Mouse (Mus musculus): ENCODE data around the gene Tmem94.

Tmem94 gene

DNA sequence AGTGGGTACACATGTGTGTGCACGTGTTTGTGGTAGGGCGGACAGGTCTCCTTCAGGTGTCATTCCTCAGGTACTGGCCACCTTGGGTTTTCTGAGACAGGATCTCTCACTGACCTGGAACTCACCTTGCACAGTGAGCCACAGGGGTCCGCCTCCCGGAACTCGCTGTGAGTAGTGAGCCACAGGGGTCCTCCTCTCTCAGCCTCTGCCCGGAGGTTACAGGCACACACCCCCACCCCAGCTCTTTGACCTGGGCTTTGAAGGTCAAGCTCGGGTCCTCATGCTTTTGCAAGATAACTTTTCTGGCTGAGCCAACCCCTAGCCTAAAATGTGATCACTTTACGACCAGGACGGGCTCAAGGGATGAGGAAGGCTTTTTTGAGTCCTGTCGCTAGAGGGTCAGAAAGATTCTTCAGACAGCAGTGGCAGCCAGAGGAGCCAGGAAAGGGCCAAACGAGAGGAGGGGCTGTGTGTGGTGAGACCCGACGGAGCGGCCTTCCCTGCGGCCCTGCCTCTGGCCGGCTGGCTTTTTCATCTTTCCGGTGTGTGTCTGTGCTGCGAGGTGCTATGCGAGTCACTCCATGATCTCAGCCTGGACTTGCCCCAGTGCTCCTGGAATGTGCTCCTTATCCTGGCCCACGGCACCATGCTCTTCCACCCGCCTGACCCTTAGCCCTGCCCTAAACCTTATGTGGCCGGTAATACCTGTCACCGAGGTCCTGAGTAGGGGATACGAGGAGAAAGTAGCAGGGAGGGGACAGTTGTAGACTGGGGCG is 65.5 kb downstream of the Tmem94 start:
- DNase-seq (ENCODE audit: extremely low read depth, low read depth, low spot score), result no peak

DNA sequence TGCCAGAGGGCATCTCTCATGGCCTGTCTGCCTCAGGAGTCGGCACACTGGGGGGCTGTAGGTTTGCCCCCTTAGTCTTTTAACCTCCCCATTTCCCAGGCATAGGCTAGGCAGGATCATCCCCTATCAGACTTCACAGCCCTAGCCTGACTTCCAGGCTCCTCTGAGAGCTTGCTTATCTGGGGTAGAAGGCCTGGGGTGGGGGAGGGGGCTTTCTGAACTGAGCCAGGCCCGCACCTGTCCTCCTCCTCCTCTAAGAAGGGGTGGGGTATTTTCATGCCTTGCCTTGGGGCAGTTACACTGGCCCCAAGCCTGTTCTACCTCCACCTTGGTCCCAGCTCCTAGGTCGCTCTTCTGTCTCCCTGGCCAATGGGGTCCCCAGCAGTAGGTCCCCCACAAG is 66.3 kb downstream of the Tmem94 start:
- no peak for DNase-seq (ENCODE audit: extremely low read depth, low read depth, low spot score)

DNA sequence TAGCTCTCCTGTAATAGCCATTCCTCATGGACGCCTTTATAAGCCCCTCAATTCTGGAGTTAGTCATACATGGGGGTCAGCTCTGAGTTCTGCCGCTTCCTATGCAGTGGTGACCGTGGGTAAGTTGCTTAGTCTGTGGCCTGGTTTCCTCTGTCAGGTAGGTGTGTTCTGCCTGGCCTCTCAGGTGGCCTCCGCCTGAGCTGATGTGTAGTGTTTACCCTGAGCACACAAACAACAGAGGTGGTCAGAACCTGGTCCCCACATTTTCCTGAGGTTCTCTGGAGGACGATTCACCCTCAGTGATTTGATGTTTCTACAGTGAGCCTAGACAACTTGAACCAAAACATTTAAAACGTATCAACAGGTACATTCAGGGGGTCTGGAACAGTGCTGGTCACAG is 66.8 kb downstream of the Tmem94 start:
- no peak for DNase-seq (ENCODE audit: extremely low read depth, low read depth, low spot score)

DNA sequence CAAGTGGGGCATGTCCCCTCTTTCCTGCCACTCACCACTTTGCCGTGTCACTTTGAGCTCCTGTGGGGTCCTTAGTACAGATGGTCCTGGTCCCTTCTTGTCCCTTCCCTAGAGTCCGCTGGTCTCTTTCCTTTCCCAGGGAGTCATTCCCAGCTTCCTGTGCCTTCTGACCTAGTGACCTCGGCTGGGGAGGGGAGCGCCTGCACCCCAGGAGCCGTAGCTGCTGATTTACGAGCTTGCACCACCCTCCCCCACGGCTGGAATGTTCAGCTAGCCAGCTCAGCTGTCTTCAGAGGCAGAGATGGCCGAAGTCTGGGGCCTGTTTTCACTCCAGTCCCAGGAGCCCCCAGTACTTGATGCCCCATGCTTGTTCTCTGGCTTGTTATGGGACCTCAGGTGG is 67.3 kb downstream of the Tmem94 start:
- no peak for DNase-seq (ENCODE audit: extremely low read depth, low read depth, low spot score)

DNA sequence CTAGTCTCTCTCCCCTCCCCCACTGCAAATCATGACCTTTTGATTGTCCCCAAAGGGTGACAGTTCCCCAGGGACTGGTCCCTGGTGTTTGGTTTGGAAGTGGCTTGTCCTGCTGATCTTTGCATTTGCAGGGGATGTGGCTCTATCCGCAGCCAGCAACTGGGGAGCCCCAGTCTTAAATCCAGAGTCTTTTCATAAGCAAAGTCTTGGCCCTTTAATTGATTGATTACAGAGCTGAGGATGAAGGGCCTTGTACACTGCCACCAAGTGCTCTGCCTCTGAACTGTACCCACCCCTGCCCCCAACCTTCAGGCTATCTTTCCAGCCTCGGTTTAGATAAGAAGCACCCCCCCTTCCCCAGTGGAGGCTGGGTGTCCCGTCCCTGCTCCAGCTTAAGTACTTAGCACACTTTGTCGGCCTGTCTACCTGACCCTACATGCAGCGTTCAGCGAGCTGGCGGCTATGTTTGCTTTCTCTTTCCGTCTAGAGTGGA is 67.8 kb downstream of the Tmem94 start:
- DNase-seq (ENCODE audit: extremely low read depth, low read depth, low spot score), result no peak

DNA sequence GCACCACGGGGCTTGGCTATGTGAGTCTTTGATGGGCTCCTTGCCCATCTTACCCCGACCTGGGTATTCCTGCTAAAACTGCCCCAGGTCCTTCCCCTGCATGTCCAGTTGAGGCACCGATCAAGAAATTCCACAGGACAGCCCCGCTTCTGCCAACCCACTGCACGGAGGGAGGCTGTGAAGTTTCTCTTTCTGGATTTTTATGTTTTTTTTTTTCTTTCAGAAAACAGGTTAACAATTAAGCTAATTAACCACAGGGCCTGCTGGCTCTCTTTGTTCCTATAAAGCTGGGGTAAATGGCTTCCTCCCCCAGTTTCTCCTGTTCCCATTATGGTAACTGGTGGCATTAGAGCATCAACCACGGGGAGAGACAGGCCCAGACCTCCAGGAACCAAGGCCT is 68.8 kb downstream of the Tmem94 start:
- no peak for DNase-seq (ENCODE audit: extremely low read depth, low read depth, low spot score)

DNA sequence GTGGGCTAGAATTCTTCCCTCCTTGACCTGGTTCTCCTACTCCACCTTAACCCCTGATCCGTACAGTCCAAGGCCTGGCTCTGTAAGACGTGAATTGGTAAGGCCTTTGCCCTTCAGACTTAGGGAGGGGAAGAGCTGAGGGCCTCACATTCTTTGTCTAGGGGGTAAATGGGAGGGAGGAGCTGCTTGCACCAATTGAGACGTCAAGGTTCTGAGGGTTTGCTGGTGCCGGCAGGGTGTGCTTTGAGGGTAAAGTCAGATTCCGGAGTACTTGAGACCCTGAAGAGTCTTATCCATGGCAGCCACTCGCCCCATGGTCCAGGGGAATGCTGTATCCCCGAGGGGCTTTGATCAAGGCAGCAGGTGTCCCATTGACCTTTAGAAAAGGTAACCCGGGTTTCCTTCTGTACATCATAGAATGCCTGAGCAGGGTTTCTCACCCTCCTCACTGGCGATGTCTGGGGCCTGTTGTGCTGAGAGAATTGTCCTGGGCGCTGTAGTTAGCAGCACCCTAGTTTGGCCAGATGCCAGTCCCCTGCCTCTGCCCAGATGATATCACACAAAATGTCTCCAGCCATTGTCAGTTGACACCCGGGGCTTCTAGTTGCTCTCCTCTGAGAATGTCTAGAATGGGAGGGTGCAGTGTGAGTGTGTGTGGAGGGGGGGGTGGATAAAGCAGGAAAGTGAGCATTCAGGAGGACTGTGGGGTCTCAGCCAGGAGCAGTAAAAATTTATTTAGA is 71.6 kb downstream of the Tmem94 start:
- no peak for DNase-seq (ENCODE audit: extremely low read depth, low read depth, low spot score)

DNA sequence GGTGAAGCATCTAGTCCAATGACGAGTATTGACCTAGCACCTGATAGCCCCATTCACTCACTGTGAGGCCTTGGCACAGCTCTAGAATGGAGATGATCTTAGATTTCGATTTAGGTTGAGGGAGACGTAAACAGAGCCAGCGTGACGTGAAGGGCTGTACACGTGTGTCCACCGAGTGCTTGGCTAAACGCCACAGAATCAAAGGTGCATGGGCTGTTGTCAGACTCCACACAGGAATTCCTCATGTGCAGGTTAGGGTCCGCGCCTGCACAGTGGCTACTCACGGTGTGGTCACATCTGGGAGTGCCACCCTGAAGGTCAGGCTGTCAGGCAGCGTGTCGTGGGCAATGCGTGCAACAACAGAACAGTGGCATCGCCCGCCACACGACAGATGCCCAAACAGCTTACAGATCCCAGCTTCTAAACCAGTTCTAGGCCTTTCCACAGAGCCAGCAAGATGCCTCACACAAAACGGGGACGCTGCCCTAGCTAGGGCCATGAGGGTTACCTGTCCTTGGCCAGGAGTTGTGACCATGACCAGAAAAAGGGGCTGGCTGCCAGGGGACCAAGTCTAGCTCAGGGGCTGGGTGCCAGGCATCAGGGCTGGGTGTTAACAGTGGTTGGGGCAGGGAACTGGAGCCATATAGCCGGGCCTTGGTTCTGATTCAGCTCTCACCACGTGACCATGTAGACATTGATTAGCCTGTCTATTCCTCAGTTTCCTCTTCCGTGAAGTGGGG is 72.5 kb downstream of the Tmem94 start:
- no peak for DNase-seq (ENCODE audit: extremely low read depth, low read depth, low spot score)

DNA sequence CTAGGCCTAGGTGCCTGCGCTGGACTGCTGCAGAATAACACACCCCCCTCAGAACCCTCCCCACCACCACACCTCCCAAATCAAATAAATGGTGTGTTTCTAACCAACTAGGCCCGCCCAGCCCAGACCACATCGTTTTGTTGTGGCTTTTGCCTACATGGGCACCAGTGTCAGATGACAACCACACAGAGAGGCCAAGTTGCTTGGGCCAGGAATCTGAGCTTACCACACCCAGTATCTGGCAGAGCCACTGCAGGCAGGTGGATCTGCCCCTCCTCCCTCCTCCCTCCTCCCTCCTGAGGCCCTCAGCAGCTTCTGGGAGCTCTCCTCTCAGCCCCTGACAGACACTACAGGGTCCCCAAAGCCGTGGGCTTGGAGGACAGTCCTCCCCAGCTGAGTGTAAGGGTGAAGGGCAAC is 73.7 kb downstream of the Tmem94 start:
- DNase-seq (ENCODE audit: extremely low read depth, low read depth, low spot score), result peak; percentile 59

DNA sequence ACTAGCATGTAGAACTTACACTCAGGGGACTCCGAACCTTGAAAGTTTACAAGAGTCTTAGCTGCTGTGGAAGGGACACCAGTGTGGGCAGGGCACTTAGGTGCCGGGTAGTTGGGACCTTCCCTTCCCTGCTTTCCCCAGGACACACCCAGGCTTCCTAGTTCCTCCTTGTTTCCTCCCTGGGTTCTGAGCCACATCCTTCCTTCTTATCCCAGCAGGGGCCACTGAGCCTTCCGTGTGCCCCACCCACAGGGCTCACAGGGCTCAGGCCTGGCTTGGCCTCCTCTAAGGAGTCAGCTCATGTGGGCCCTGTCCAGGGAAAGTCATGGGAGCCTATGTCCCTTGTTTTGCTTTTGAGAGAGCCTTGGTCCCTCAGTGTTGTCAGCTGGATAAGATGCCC is 74.5 kb downstream of the Tmem94 start:
- no peak for DNase-seq (ENCODE audit: extremely low read depth, low read depth, low spot score)

DNA sequence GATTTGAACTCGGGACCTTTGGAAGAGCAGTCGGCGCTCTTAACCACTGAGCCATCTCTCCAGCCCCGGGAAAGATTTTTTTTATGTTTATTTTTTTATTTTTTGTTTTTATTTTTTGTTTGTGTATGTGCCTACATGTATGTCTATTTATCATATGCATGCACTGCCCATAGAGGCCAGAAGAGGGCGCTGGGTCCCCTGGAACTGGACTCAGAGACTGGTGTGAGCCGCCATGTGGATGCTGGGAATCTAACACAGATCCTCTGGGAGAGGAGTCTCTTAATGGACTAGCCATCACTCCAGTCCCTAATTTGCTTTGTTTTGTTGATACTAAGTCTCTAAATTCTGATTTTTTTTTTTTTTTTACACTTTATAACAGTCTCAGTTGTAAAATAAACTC is 75.8 kb downstream of the Tmem94 start:
- no peak for DNase-seq (ENCODE audit: extremely low read depth, low read depth, low spot score)

DNA sequence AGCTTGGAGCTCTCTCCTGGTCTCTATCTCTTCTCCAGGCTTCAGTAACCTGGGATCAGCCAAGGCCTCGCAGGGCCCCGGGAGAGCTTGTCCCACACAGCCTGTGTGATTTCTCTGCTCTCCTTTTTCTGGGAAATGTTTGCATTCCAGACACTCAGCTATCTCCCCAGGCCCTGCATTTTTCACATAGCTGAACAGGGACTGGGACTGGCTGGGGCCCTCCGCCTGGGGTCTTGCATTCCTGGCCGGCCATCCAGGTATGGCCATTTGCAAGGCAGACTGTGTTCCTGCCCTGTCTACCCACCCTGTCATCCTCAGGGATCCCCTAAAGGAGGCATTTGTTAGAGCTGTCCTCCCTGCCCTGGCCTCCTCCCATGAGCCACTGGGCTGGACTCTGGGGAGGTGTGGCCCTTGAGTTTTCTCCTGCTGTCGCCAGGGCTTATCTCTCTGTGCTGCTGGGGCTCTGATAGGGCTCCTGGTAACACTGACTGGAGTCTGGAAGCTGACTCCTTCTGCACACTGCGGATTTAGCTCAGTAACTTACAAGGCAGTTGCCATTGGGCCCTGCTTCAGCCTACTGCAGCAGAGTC is 76.8 kb downstream of the Tmem94 start:
- DNase-seq (ENCODE audit: extremely low read depth, low read depth, low spot score), result no peak

DNA sequence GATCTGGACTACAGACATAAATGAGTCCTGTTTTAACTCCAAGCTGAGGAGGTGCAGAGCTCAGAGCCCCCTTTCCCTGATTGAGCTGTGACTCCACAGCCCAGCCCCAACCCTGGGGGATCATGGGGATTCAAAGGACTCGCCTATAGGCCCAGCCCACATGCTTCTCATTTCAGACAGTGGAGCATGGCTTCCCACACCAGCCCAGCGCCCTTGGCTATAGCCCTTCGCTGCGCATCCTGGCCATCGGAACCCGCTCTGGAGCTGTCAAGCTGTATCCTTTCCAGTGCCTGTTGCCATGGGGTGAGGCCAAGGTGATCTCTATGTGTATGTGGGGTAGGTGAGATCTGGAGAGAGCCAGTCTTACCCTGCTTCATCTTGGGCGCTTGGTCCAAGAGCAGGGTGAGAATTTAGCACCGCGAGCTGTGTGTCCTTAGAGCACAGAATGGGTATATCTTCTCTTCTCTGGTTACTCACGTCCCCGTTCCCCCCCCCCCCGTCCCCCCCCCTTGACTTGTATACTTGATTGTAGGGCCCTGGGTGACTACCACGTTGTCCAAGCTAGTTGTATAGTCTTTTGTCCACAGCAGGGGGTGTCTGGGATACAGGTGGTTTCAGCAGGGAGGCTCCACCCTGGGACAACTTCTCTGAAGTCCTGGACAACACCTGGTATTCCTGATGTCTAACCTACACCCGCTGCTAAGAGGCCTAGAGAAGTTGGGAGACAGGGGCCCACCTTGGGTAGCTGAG is 78.1 kb downstream of the Tmem94 start:
- DNase-seq (ENCODE audit: extremely low read depth, low read depth, low spot score), result no peak

DNA sequence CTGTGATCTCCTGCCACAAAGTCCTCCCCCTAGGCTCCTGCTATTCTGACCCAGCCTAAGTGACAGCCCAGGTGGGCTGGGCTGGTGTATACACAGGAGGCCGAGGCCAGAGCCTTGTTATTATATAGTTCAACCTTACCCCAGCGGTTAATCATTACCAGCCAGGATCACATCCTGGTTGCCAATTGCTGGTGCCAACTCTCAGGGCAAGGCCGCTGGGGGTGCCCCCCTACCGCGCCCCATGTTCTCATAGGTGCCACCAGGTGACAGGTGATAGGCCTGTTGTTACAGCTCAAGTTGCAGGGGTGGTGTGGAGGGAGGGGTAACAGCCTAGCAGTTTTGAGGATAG is 78.6 kb downstream of the Tmem94 start:
- DNase-seq (ENCODE audit: extremely low read depth, low read depth, low spot score), result no peak

DNA sequence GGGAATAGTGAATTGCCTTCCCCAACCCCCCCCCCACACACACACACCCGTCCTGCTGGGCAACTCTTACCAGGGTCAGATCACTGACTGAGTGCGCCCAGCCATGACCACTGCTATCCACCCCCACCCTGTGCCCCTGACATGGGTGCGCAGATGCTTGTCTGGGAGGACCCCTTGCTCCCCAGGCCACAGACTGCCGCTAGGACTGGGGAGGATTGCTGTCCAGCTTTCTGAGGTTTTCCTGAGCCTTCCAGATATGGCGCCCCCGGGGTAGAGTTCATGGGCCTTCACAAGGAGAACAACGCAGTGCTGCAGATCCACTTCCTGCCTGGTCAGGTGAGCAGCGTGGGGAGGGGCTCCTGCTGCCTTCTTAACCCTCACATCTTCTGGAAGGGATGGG is 79.0 kb downstream of the Tmem94 start:
- DNase-seq (ENCODE audit: extremely low read depth, low read depth, low spot score), result no peak

DNA sequence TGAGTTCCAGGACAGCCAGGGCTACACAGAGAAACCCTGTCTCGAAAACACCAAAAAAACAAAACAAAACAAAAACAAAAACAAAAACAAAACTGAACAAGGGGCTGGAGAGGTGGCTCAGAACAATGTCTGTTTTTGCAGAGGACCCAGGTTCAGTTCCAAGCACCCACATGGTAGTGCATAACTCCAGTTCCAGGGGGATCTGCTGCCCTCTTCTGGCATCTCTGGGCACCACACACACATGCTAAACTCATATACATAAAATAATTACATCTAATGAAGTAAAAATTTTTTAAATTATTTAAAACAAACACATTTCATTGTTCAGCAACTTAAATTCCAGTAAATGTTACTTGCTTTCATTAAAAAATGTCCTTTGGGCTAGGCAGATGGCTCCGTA is 80.6 kb downstream of the Tmem94 start:
- no peak for DNase-seq (ENCODE audit: extremely low read depth, low read depth, low spot score)
